Mouse (Mus musculus) brain, embryonic 14.5 days (tissue): ENCODE results near the gene Gm17657.

Experiments
- CTCF ChIP-seq: fragments of 200-500 bp; IDR thresholded peaks from 2 replicates; pipeline ENCODE4 v1.5.1; 2012; ENCODE audit warnings: inconsistent platforms, mild to moderate bottlenecking, moderate library complexity, borderline replicate concordance; ENCODE audit not compliant: insufficient read depth, insufficient read length; ENCODE audit errors: extremely low read depth
- POLR2A ChIP-seq: fragments of 200-500 bp; IDR thresholded peaks from 2 replicates; pipeline ENCODE4 v1.6.1; 2012; ENCODE audit warnings: mild to moderate bottlenecking, inconsistent platforms, borderline replicate concordance; ENCODE audit not compliant: poor library complexity, insufficient read depth, insufficient read length, severe bottlenecking; ENCODE audit errors: extremely low read depth

- TF ChIP-seq CTCF = no peak
- TF ChIP-seq POLR2A = no peak
Measured at GRCm38 (mm10) chr17:29497071-29497354, 52.4 kb downstream of the Gm17657 start.
